Mouse (Mus musculus): ENCODE measurements around the gene Enpp6. TPM values are rescaled to one million over a fixed set of nuclear protein-coding genes. Genes with fewer than 3 reads are reported as not detected.
A peak's percentile ranks its signal among the peaks of the same experiment; 100 is the strongest.

The Enpp6 gene
- total RNA-seq, 2 experiments from 2014 or later, result 17.7 to 22.8 TPM

DNA sequence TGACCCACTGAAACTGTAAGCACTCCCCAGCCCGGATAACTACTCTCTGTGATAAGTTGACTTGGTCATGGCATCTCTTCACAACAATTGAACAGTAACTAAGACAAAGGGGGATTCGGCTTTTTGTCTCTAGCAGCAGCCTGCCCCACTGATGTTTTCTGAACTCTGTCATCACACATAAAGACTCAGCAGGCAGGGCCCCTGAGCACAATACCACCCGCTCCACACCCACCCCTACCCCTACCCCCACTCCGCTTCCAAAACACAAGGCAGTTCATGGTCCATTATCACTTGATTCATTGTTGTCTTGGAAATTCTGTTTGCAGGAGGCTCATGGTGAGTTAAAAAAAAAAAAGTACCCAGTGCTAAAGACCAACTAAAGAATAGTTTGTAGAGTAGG, 71.8 kb downstream of the Enpp6 start:
- DNase-seq (ENCODE audit: extremely low spot score in 1 of 2, low spot score in 1 of 2), result no peak

GRCm38 (mm10) chr8:47058971-47059370, 72.3 kb downstream of the Enpp6 start:
- DNase-seq (ENCODE audit: extremely low spot score in 1 of 2, low spot score in 1 of 2), result no peak

DNA sequence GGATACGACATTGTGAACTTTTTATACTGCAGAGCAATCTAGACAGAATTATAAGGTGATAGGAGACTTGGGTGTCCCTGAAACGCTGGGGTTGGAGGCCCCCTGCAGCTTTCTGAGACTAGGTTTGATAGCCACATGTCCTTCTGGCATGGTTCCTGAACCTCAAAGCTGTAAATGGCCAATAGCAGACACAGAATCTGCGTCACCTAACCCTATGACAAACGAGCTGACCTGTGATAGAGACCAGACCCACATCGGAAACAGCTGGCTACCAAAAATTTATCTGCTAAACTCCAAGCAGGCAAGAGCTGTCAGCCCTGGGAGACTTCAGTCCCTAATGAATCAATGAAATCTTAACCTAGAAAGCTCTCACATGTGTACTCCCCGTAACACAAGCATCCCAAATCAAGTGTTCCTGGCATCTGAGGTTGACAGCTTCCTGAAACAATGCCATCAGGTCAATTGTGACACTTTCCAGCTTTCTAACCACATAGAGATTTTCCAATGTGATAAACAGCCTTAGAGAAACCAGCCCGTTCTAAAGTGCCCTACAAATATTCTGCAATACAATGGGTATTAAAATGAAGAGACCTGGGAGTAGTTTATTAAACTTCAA, 74.5 kb downstream of the Enpp6 start:
- DNase-seq (ENCODE audit: extremely low spot score in 1 of 2, low spot score in 1 of 2), result no peak

DNA sequence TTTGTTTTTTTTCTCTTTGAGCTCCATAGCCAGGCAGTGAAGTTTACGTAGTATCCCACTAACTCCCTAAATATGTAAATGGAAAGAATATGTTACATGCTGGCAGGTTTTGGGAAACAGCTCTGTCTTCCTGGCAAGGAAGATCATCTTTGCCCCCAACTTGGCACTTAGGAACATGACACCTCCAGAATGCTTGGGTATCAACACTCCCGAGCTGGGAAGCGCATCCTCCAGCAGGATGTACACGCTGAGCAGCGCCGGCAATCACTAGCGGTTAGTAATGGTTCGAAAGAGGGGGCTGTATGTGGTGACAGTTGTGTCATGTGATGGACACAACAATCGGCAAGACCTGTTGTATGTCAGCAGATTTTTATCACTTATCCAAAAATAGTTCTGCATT, 80.4 kb downstream of the Enpp6 start:
- DNase-seq (ENCODE audit: extremely low spot score in 1 of 2, low spot score in 1 of 2), result no peak

DNA sequence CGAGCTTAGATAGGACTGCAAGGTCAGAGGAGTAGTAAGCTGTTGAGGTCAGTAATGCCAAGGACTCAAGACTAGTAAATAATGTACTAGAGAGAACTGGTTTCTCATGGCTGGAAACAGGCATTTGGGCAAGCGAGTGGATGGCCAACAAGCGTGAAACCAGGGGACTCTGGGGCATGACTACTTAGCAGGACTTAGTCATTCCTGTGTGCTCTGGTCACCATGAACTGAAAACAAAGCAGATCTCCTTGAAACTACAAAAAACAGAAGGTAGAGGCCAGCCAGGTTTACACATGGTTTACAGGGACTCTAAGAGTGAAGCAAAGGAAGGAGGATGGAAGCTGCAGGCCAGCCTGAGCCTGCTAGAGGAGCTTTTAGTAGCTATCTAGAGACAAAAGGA, 82.9 kb downstream of the Enpp6 start:
- no peak for DNase-seq (ENCODE audit: extremely low spot score in 1 of 2, low spot score in 1 of 2)

DNA sequence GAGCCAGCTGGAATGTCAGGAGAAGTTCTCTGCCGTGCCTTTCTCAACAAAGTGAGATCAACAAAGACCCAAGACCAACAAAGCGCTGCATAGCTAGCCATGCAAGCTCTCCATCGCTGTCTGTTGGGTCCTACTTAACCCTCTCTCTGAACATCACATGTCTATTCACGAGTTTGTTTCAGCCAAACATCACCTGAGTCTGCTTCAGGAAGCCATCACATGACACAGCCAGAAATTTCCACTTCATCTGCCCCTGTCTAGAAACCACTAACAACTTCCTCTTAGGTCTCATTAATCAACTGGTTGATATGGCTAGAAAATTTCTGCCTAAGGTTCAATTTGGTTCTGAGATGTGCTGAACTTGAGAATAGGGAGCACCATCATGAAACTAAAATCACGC, 85.3 kb downstream of the Enpp6 start:
- DNase-seq (ENCODE audit: extremely low spot score in 1 of 2, low spot score in 1 of 2), result no peak

DNA sequence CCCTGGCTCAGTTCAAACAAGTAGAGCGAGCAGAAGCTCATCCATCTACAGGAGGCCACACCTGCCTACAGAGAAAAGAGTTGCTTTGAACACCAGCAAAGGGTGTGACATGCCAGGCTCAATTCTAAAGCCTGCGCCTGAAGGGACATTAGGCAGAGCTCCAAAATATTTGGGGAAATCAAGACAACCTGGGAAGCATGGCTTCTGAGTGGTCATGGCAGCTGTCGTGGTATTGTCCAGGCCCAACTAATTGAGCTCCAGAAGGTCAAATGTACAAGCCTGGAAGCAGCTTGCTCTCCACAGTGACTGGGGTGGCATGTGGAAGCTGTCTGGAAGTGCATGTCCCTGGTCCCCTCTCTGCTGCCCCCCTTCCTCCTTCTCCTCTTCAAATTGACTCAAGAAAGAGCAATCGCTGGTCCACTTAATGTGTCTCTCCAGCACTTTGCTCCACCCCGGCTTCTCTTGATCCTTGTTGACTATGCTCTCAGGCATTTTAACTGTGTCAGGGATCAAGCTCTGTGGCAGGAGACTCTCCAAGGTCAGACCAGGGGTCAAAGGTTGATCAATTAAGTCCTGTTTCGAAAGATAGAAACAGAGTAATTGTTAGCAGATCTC, 89.4 kb downstream of the Enpp6 start:
- no peak for DNase-seq (ENCODE audit: extremely low spot score in 1 of 2, low spot score in 1 of 2)

DNA sequence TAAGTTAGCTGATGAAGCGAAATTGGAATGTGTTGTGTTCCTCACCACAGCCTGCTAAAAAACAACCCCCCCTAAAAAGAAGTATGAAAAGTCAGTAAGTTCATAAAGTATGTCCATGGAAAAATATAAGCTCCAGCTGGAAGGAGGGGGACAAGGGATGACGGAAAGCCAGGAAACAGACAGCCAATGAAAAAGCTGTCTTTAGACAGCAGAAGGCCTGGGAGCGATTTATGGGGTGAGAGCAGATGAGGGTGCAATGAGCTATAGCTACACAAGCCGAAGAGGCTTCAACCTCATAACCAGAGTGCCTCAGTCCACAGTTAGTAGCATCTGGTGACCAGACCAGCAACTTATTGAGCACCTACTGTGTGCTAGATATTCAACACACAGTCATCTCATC, 93.3 kb downstream of the Enpp6 start:
- DNase-seq (ENCODE audit: extremely low spot score in 1 of 2, low spot score in 1 of 2), result no peak

- DNase-seq (ENCODE audit: extremely low spot score in 1 of 2, low spot score in 1 of 2), result peak; percentile 7 to 8
These were observed 95.7 kb downstream of the Enpp6 start for GRCm38 (mm10) chr8:47082201-47083027.

DNA sequence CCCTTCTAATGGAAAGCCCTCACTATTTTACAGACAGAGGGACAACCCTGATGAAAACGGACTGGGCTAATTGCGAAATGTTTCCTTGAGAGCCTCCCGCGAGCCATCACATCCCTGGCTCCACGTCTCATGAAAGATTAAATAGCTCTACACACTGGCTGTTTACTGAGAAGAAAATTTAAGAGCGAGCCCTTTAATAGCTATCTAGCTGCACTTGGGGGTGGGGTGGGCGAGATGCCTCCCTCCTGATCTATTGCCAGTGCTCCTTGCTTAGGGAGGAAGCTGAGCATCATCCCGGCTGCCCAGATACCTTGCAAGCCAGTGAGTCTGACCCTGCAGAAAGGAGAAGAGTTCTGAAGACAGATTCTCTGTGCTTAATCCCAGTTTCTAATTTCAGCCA, 103.3 kb downstream of the Enpp6 start:
- DNase-seq (ENCODE audit: extremely low spot score in 1 of 2, low spot score in 1 of 2), result no peak

DNA sequence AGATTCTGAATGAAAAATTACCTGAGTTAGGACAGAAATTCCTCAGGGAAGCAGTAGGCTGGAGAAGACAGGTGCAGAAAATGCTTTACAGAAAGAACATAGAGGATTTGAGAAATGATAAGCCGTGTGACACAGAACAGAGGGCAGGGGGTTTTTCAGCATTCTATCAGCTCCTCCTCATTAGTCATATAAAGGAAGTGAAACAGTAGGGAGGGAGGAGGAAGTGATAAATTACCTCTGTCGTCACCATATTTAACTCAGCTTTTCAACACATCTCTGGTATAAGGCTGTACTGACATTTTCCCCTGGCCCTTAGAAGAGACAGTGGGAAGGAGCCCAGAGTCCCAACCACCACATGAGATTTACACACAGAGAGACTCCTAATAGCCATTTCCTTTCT, 118.9 kb downstream of the Enpp6 start:
- no peak for DNase-seq (ENCODE audit: extremely low spot score in 1 of 2, low spot score in 1 of 2)

- DNase-seq (ENCODE audit: extremely low spot score in 1 of 2, low spot score in 1 of 2), result no peak
These were observed 127.6 kb downstream of the Enpp6 start for GRCm38 (mm10) chr8:47114133-47114796.

DNA sequence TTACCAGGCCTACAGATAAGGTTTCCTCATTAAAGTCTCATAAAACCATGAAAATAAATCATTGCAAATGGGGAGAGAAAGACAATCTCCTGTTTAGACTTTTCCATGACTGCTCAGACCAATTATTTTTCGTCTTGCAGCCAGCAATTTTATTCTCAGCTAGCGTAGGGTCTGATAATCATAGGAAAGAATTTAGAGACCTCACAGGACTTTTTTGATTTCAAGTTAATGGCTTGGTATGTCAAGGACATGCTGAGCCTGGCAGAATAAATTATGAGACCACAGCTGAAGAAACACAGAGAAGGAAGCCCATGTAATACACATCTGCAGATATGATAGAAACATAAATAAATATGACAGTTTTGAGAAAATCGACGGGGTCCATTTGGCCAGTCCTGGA, 130.6 kb downstream of the Enpp6 start:
- no peak for DNase-seq (ENCODE audit: extremely low spot score in 1 of 2, low spot score in 1 of 2)

DNA sequence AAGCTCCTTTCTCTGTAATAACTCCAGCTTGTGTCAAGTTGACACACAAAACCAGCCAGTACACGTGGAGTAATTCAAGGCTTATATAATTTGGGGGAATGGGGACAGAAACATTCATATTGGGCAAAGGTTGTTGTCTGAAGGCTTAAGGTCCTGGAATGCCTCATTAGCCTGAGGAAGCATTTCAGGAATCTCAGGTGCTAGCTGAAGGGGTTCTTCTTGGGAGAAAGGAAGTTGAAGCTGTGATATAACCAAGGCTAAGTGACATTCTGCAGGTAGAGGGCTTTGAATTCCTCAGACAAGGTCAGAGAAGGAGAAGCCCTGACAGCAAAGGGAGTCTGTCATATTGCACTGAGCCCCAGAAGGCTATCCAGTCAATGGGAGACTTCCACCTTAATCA, 133.2 kb downstream of the Enpp6 start:
- no peak for DNase-seq (ENCODE audit: extremely low spot score in 1 of 2, low spot score in 1 of 2)

DNA sequence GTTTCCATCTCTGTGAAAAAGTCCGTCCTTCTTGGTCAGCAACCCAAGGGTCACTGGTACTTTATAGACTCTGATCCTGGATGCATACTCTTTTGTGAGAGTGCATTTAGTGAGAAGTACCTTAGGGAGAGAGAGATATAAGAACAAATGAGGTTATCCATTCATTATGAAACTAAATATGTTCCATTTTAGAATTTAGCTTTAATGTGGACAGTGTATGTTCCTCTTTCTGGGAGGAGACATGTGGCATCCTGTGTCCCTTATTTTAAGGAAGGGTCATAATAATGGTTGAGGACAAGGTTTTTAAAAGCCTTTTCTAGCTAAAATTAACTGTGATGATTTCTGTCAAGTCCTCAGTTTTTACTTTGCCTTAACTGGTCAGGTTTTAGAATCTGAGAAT, 142.2 kb downstream of the Enpp6 start:
- DNase-seq (ENCODE audit: extremely low spot score in 1 of 2, low spot score in 1 of 2), result no peak

DNA sequence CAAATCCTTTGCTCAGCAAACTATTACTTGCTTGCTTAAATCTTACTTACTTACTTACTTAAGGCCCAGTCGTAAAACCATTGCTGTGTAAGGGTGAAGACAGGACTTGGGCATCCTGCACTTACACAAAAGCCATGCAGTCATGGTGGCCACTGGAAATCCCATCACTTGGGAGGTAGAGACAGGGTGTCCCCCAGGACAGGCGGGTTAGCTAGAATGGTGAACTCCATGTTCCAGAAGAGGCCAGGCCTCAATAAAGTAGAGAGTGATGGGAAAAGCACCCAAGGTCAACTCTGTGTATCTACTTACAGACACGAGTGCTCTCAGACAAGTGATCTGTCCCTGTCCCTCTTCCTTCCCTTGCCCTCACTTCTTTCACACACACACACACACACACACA, 146.7 kb downstream of the Enpp6 start:
- no peak for DNase-seq (ENCODE audit: extremely low spot score in 1 of 2, low spot score in 1 of 2)

DNA sequence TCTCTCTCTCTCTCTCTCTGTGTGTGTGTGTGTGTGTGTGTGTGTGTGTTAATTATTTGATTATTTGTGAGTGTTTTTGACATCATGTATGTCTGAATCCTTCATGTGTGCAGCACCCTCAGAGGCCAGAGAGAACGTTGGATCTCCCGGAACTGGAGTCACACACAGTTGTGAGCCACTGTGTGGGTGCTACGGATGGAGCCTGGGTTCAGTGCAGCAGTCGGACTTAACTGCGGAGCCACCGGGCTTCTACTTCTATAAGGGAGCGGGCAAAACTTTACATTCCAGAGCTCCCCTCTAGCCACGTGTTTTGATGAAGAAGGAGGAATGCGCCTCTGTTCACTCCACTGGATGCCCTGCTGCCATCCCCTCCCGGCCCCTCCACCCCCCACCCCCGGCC, 148.0 kb downstream of the Enpp6 start:
- DNase-seq (ENCODE audit: extremely low spot score in 1 of 2, low spot score in 1 of 2), result no peak

DNA sequence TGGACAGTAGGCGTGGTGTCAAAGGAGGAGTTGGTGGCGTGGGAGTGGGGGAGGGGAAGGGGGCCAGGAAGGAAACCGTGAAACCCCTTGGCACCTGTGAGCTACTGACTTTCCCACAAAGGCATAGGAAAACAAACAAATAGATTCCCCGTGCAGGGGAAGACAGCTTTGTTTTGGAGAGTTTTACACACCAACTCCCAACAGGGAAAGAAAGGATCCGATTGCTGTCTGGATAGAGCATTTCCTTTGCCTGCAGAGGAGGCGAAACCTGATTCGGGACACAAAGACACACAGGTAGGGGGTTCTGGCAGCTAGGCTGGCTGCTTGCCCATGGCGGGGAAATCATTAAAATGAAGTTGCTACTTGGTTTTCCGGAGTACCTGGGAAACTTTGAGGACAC, 148.9 kb downstream of the Enpp6 start:
- DNase-seq (ENCODE audit: extremely low spot score in 1 of 2, low spot score in 1 of 2), result no peak

DNA sequence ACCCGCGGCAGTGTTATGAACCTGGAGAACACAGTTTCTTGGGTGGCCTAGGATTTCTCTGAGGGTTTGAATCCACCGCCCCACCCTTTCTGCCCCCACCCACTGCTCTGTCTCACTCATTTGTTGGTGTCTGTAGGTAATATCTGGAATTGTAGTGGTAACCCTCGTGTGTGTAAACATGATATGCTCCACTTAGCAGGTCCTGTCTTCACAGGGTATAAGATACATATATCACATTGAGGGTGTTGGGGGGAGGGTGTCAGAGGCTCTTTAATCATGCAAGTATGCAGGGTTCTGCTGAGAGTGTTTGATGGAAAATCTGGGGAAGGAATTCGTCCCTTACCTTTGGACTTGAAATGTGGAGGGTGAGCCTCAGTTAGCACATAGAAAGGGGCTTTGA, 149.4 kb downstream of the Enpp6 start:
- no peak for DNase-seq (ENCODE audit: extremely low spot score in 1 of 2, low spot score in 1 of 2)

DNA sequence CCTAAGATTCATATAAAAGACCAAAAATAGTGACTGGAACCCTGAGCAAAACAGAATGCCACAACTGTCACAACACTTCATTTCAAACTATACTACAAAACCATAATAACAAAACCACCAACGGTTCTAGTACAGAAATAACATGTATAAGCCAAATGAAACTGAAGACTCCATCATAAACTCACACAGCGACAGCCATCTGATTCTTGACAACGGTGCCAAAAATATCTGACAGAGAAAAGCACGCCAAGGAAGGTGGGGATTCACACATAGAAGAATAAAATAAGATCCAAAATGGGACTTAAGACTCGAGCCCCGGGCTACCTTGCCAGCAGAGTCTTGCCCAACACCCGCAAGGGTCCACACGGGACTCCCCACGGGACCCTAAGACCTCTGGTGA, 158.6 kb downstream of the Enpp6 start:
- no peak for DNase-seq (ENCODE audit: extremely low spot score in 1 of 2, low spot score in 1 of 2)

Data from layer of hippocampus, postnatal 25 days (tissue).